Mouse (Mus musculus) large intestine, adult 2 months (tissue): ENCODE data around the gene Slc25a19. TPM values are rescaled to one million over a fixed set of nuclear protein-coding genes. Genes with fewer than 3 reads are reported as not detected.

Experiments
- DNase-seq: peaks from one replicate; pipeline ENCODE4 v3.0.0-alpha.2; 2012; ENCODE audit warnings: low read depth, low spot score
- WGBS: fragments of 180-500 bp; shearing (Covaris S2); methylation state at CpG from one replicate; pipeline ENCODE4 v1.1.7; 2018; 5-methylcytosine and 5-hydroxymethylcytosine counted together
- polyA plus RNA-seq: library from polyadenylated mRNA; depleted of rRNA; stranded (reverse); fragments of >200 nt; gene quantifications from 2 replicates; pipeline ENCODE4 v1.2.3, GENCODE M21; 2012

Gene Slc25a19
- polyA plus RNA-seq, 1 experiment: 30.4 TPM

- DNase-seq: no peak
- WGBS: 100% methylated on average over 2 of the region's 2 CpGs
These were observed 14.6 kb upstream of the Slc25a19 start for GRCm38 (mm10) chr11:115642705-115643104.

- DNase-seq: no peak
- WGBS: 81% methylated on average over 4 of the region's 4 CpGs
These were observed 13.6 kb upstream of the Slc25a19 start for GRCm38 (mm10) chr11:115641664-115642036.

GRCm38 (mm10) chr11:115640978-115641663, 13.0 kb upstream of the Slc25a19 start:
- 50% methylated on average over 14 of the region's 14 CpGs for WGBS

GRCm38 (mm10) chr11:115640311-115640828, 12.3 kb upstream of the Slc25a19 start:
- 91% methylated on average over 3 of the region's 4 CpGs for WGBS
- no peak for DNase-seq

More at GRCm38 (mm10) chr11:115640978-115641663, 13.0 kb upstream of the Slc25a19 start:
- DNase-seq: no peak

GRCm38 (mm10) chr11:115639540-115639939, 11.4 kb upstream of the Slc25a19 start:
- DNase-seq: no peak
- 48% methylated on average over 4 of the region's 4 CpGs for WGBS

GRCm38 (mm10) chr11:115638498-115639409, 10.7 kb upstream of the Slc25a19 start:
- 54% methylated on average over 5 of the region's 5 CpGs for WGBS
- no peak for DNase-seq

GRCm38 (mm10) chr11:115636960-115637359, 8.9 kb upstream of the Slc25a19 start:
- DNase-seq: no peak
- 64% methylated on average over 3 of the region's 3 CpGs for WGBS

GRCm38 (mm10) chr11:115635484-115635883, 7.4 kb upstream of the Slc25a19 start:
- no peak for DNase-seq
- WGBS: 75% methylated on average over 8 of the region's 8 CpGs

GRCm38 (mm10) chr11:115635041-115635440, 6.9 kb upstream of the Slc25a19 start:
- no peak for DNase-seq
- WGBS: 85% methylated on average over 8 of the region's 8 CpGs

- WGBS: 65% methylated on average over 4 of the region's 4 CpGs
- DNase-seq: no peak
These were observed 6.0 kb upstream of the Slc25a19 start for GRCm38 (mm10) chr11:115634109-115634508.

- WGBS: 82% methylated on average over 10 of the region's 10 CpGs
- DNase-seq: no peak
These were observed 4.8 kb upstream of the Slc25a19 start for GRCm38 (mm10) chr11:115632862-115633261.

- WGBS: 63% methylated on average over 7 of the region's 7 CpGs
- no peak for DNase-seq
These were observed 4.2 kb upstream of the Slc25a19 start for GRCm38 (mm10) chr11:115632247-115632646.

- no peak for DNase-seq
- WGBS: 27% methylated on average over 3 of the region's 3 CpGs
These were observed 3.4 kb upstream of the Slc25a19 start for GRCm38 (mm10) chr11:115631505-115631890.

- DNase-seq: no peak
- 19% methylated on average over 16 of the region's 16 CpGs for WGBS
These were observed 2.7 kb upstream of the Slc25a19 start for GRCm38 (mm10) chr11:115630532-115631504.

- WGBS: 82% methylated on average over 13 of the region's 13 CpGs
- DNase-seq: no peak
These were observed 1.8 kb upstream of the Slc25a19 start for GRCm38 (mm10) chr11:115629734-115630531.

GRCm38 (mm10) chr11:115628465-115629101, 488 bp upstream of the Slc25a19 start:
- WGBS: 40% methylated on average over 13 of the region's 13 CpGs
- DNase-seq: no peak

- no peak for DNase-seq
- 38% methylated on average over 11 of the region's 11 CpGs for WGBS
These were observed 1.1 kb downstream of the Slc25a19 start for GRCm38 (mm10) chr11:115626824-115627616.
